Mouse (Mus musculus) intestine, postnatal 0 days (tissue): ENCODE measurements around the gene Phgr1. TPM values are rescaled to one million over a fixed set of nuclear protein-coding genes. Genes with fewer than 3 reads are reported as not detected.

Experiments used
- ATAC-seq: fragments of 200-750 bp; cut with Nextera tagmentation; 2 replicates; pipeline ENCODE4 v1.8.0; 2017; ENCODE audit warnings: mild to moderate bottlenecking, moderate TSS enrichment, moderate library complexity
- H3K27ac ChIP-seq: fragments of 300-500 bp; sonication (generic); 2 replicates; pipeline ENCODE4 v1.5.1; 2014; ENCODE audit warnings: mild to moderate bottlenecking, low read depth, low read length, moderate library complexity
- H3K27me3 ChIP-seq: fragments of 300-500 bp; sonication (generic); replicated peaks from 2 replicates; pipeline ENCODE4 v1.6.1; 2014; ENCODE audit warnings: low read length, mixed read lengths; ENCODE audit not compliant: control insufficient read depth, insufficient read depth
- H3K36me3 ChIP-seq: fragments of 300-500 bp; sonication (generic); 2 replicates; pipeline ENCODE4 v1.6.1; 2014; ENCODE audit warnings: mild to moderate bottlenecking, moderate library complexity; ENCODE audit not compliant: control insufficient read depth, insufficient read depth
- H3K4me1 ChIP-seq: fragments of 300-500 bp; sonication (generic); replicated peaks from 2 replicates; pipeline ENCODE4 v1.6.1; 2014; ENCODE audit warnings: antibody characterized with exemption, low read length, mixed read lengths; ENCODE audit not compliant: control insufficient read depth, insufficient read depth
- H3K4me2 ChIP-seq: fragments of 300-500 bp; sonication (generic); replicated peaks from 2 replicates; pipeline ENCODE4 v1.6.1; 2014; ENCODE audit warnings: low read depth, mild to moderate bottlenecking, moderate library complexity
- H3K4me3 ChIP-seq: fragments of 300-500 bp; sonication (generic); 2 replicates; pipeline ENCODE4 v1.5.1; 2014; ENCODE audit warnings: low read depth, low read length
- H3K9ac ChIP-seq: fragments of 300-500 bp; sonication (generic); 2 replicates; pipeline ENCODE4 v1.6.1; 2014; ENCODE audit warnings: mild to moderate bottlenecking, low read depth, low read length
- H3K9me3 ChIP-seq: fragments of 300-500 bp; sonication (generic); 2 replicates; pipeline ENCODE4 v1.6.1; 2016; ENCODE audit warnings: mixed run types; ENCODE audit not compliant: control insufficient read depth
- CTCF ChIP-seq: sonication (generic); IDR thresholded peaks from 2 replicates; pipeline ENCODE4 v1.5.1; 2016; ENCODE audit warnings: low read depth, mild to moderate bottlenecking, control low read depth, antibody characterized with exemption, moderate library complexity
- WGBS: fragments of 180-500 bp; shearing (Covaris S2); extraction: QIAGEN DNeasy Blood & Tissue Kit; methylation state at CpG from one replicate; pipeline ENCODE4 v1.1.7; 2014; 5-methylcytosine and 5-hydroxymethylcytosine counted together
- polyA plus RNA-seq: library from polyadenylated mRNA; unstranded; fragments of >200 nt; fragmentation: Nextera tagmentation; extraction: Ambion mirVana; gene quantifications from 2 replicates; pipeline ENCODE4 v1.2.1, GENCODE M21; 2015

Phgr1 gene
- polyA plus RNA-seq, 1 experiment from 2014 or later: 88.7 TPM

GRCm38 (mm10) chr2:118741183-118741582, 31.4 kb upstream of the Phgr1 start:
- Histone ChIP-seq H3K9ac (no peak overlapping the region), H3K9me3 (no peaks in the 10 kb centered on the region), H3K27me3 (0 out of 2 replicates have a peak, but pooled peaks cover 6% of the 10 kb centered on the region), H3K4me2 (no peak overlapping the region), H3K4me3 (no peak overlapping the region), H3K36me3 (no peaks in the 10 kb centered on the region), H3K27ac (no peak overlapping the region), H3K4me1 (no peaks in the 10 kb centered on the region)
- no peak for ATAC-seq
- TF ChIP-seq CTCF: no peak
- 55% methylated on average over 9 of the region's 9 CpGs for WGBS

GRCm38 (mm10) chr2:118743261-118743943, 29.2 kb upstream of the Phgr1 start:
- H3K27ac ChIP-seq: no peak overlapping the region
- H3K4me3 ChIP-seq: no peak overlapping the region
- ATAC-seq: no peak
- WGBS: 25% methylated on average over 8 of the region's 8 CpGs
- H3K4me2 ChIP-seq: no peak overlapping the region
- no peak overlapping the region for H3K9ac ChIP-seq
- peak; percentile 86 for TF ChIP-seq CTCF
- H3K4me1 ChIP-seq: peaks cover 4% of the 10 kb centered on the region; the same call in 1 of the 2 replicates
- no peaks in the 10 kb centered on the region for H3K9me3 ChIP-seq
- no peaks in the 10 kb centered on the region for H3K36me3 ChIP-seq
- 0 out of 2 replicates have a peak, but pooled peaks cover 6% of the 10 kb centered on the region for H3K27me3 ChIP-seq

GRCm38 (mm10) chr2:118744621-118745020, 27.9 kb upstream of the Phgr1 start:
- no peak overlapping the region for H3K4me2 ChIP-seq

GRCm38 (mm10) chr2:118745232-118745884, 27.2 kb upstream of the Phgr1 start, which contains the start of gene Inafm2:
Gene Inafm2 (plus strand): TSS chr2:118745758.
- Histone ChIP-seq H3K27ac (peak within 1 kb of the TSS; percentile 73), H3K4me3 (peak within 1 kb of the TSS; percentile 78), H3K36me3 (peaks cover 7% of the 10 kb centered on the region; the same call in 1 of the 2 replicates), H3K27me3 (0 out of 2 replicates have a peak, but pooled peaks cover 6% of the 10 kb centered on the region), H3K9me3 (no peaks in the 10 kb centered on the region), H3K4me2 (peak within 1 kb of the TSS; percentile 98), H3K4me1 (peaks cover 4% of the 10 kb centered on the region; the same call in 1 of the 2 replicates), H3K9ac (peak within 1 kb of the TSS; percentile 89)
- 2% methylated on average over 53 of the region's 57 CpGs for WGBS
- no peak for TF ChIP-seq CTCF
- ATAC-seq: peak; percentile 88

More at GRCm38 (mm10) chr2:118744621-118745020, 27.9 kb upstream of the Phgr1 start:
- ATAC-seq: no peak
- Histone ChIP-seq H3K27me3 (0 out of 2 replicates have a peak, but pooled peaks cover 6% of the 10 kb centered on the region), H3K4me3 (no peak overlapping the region), H3K27ac (no peak overlapping the region), H3K4me1 (peaks cover 4% of the 10 kb centered on the region; the same call in 1 of the 2 replicates), H3K9ac (no peak overlapping the region), H3K9me3 (no peaks in the 10 kb centered on the region), H3K36me3 (peaks cover 7% of the 10 kb centered on the region; the same call in 1 of the 2 replicates)
- no peak for TF ChIP-seq CTCF
- WGBS: 18% methylated on average over 7 of the region's 7 CpGs

- Histone ChIP-seq H3K4me2 (peak overlapping the region; percentile 98), H3K27me3 (0 out of 2 replicates have a peak, but pooled peaks cover 6% of the 10 kb centered on the region), H3K36me3 (peaks cover 7% of the 10 kb centered on the region; the same call in 1 of the 2 replicates), H3K9ac (peak overlapping the region; percentile 89), H3K4me3 (peak overlapping the region; percentile 78), H3K4me1 (peaks cover 4% of the 10 kb centered on the region; the same call in 1 of the 2 replicates), H3K9me3 (no peaks in the 10 kb centered on the region), H3K27ac (peak overlapping the region; percentile 73)
- 1% methylated on average over 92 of the region's 113 CpGs for WGBS
- no peak for TF ChIP-seq CTCF
- ATAC-seq: peak; percentile 55
These were observed 26.4 kb upstream of the Phgr1 start for GRCm38 (mm10) chr2:118745915-118746901.
